Mouse (Mus musculus): ENCODE results near the gene Rae1.

Gene Rae1

GRCm38 (mm10) chr2:173027824-173028495 is 28.0 kb downstream of the Rae1 start:
- DNase-seq (ENCODE audit: low spot score): no peak

GRCm38 (mm10) chr2:173028508-173029031 is 28.7 kb downstream of the Rae1 start:
- no peak for DNase-seq (ENCODE audit: low spot score)

- no peak for DNase-seq (ENCODE audit: low spot score)
Observed at GRCm38 (mm10) chr2:173030591-173031338, 30.8 kb downstream of the Rae1 start.

GRCm38 (mm10) chr2:173033531-173033930 is 33.6 kb downstream of the Rae1 start:
- DNase-seq (ENCODE audit: low spot score): no peak

- DNase-seq (ENCODE audit: low spot score): no peak
Observed at GRCm38 (mm10) chr2:173034998-173035397, 35.1 kb downstream of the Rae1 start.

- DNase-seq (ENCODE audit: low spot score): no peak
Observed at GRCm38 (mm10) chr2:173035653-173036052, 35.7 kb downstream of the Rae1 start.

- DNase-seq (ENCODE audit: low spot score): no peak
Observed at GRCm38 (mm10) chr2:173036055-173036454, 36.1 kb downstream of the Rae1 start.

- no peak for DNase-seq (ENCODE audit: low spot score)
Observed at GRCm38 (mm10) chr2:173036611-173037010, 36.7 kb downstream of the Rae1 start.

- DNase-seq (ENCODE audit: low spot score): no peak
Observed at GRCm38 (mm10) chr2:173037347-173037746, 37.4 kb downstream of the Rae1 start.

- no peak for DNase-seq (ENCODE audit: low spot score)
Observed at GRCm38 (mm10) chr2:173037827-173038607, 38.1 kb downstream of the Rae1 start.

GRCm38 (mm10) chr2:173039041-173039440 is 39.1 kb downstream of the Rae1 start:
- no peak for DNase-seq (ENCODE audit: low spot score)

GRCm38 (mm10) chr2:173040803-173041202 is 40.9 kb downstream of the Rae1 start:
- DNase-seq (ENCODE audit: low spot score): no peak

GRCm38 (mm10) chr2:173041242-173041641 is 41.3 kb downstream of the Rae1 start:
- DNase-seq (ENCODE audit: low spot score): no peak

- DNase-seq (ENCODE audit: low spot score): no peak
Observed at GRCm38 (mm10) chr2:173041893-173042292, 42.0 kb downstream of the Rae1 start.

GRCm38 (mm10) chr2:173042504-173043162 is 42.7 kb downstream of the Rae1 start:
- no peak for DNase-seq (ENCODE audit: low spot score)

GRCm38 (mm10) chr2:173044198-173044970 is 44.5 kb downstream of the Rae1 start:
- DNase-seq (ENCODE audit: low spot score): no peak

GRCm38 (mm10) chr2:173046582-173047297 is 46.8 kb downstream of the Rae1 start:
- no peak for DNase-seq (ENCODE audit: low spot score)

- no peak for DNase-seq (ENCODE audit: low spot score)
Observed at GRCm38 (mm10) chr2:173047471-173047870, 47.6 kb downstream of the Rae1 start.

- DNase-seq (ENCODE audit: low spot score): no peak
Observed at GRCm38 (mm10) chr2:173048041-173048745, 48.3 kb downstream of the Rae1 start.

GRCm38 (mm10) chr2:173049231-173049630 is 49.3 kb downstream of the Rae1 start:
- DNase-seq (ENCODE audit: low spot score): no peak

Data from layer of hippocampus, adult 11-12 months (tissue).